Mouse (Mus musculus): ENCODE results near the gene Tmc4.

DNA sequence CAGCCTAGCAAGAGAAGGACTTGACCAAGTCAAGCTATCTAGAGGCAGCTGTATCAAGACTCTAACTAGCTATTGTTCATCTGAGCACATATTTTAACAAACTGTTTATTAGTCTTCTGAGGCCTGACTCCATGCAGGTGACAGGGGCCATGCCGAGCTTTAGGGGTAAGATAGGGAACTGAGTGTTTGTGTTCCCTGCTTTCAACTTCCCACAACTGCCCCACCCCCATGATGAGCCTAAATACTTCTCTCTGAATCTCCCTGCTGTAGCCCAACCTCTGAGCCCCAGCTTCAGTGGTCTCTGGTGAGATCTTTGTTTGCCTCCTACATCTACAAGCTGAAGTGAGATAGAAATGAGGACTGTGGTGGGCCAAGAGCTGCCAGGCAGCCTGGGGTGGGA, 37.9 kb upstream of the Tmc4 start:
- no peak for TF ChIP-seq HCFC1 (IDR thresholded peaks at IDR 0.05; ENCODE audit: borderline replicate concordance, insufficient read depth, low read length)
- TF ChIP-seq MAFK (IDR thresholded peaks at IDR 0.05; ENCODE audit: insufficient read depth, low read depth, low read length): no peak
- no peak for TF ChIP-seq ZC3H11A (IDR thresholded peaks at IDR 0.05; ENCODE audit: borderline replicate concordance, low read depth, low read length)

Measured in ES-E14 (cell line).